Mouse (Mus musculus): ENCODE measurements around the gene Parm1. TPM values are rescaled to one million over a fixed set of nuclear protein-coding genes. Genes with fewer than 3 reads are reported as not detected.

The Parm1 gene
- polyA plus RNA-seq, 1 experiment from 2014 or later = 30.5 TPM

- H3K4me1 ChIP-seq (replicated peaks) = peaks cover 12% of the 10 kb centered on the region
- no peak overlapping the region for H3K27ac ChIP-seq (ENCODE audit: poor library complexity, severe bottlenecking)
- H3K4me2 ChIP-seq = no peak overlapping the region
- H3K4me3 ChIP-seq = no peak overlapping the region
- no peaks in the 10 kb centered on the region for H3K9me3 ChIP-seq (replicated peaks)
- H3K27me3 ChIP-seq (replicated peaks) = no peaks in the 10 kb centered on the region
- no peak for ATAC-seq (ENCODE audit: insufficient number of reproducible peaks, low FRiP score)
- H3K9ac ChIP-seq = no peak overlapping the region
- H3K36me3 ChIP-seq = no peaks in the 10 kb centered on the region
- 80% methylated on average over 3 of the region's 3 CpGs for WGBS
Measured at GRCm38 (mm10) chr5:91609511-91610300, 92.3 kb downstream of the Parm1 start.

- H3K4me2 ChIP-seq = no peak overlapping the region
- H3K27ac ChIP-seq (ENCODE audit: poor library complexity, severe bottlenecking) = no peak overlapping the region
- no peaks in the 10 kb centered on the region for H3K27me3 ChIP-seq (replicated peaks)
- H3K9me3 ChIP-seq (replicated peaks) = no peaks in the 10 kb centered on the region
- no peak overlapping the region for H3K4me3 ChIP-seq
- H3K36me3 ChIP-seq = 0 out of 2 replicates have a peak, but pooled peaks cover 2% of the 10 kb centered on the region
- H3K9ac ChIP-seq = no peak overlapping the region
- no peak for ATAC-seq (ENCODE audit: insufficient number of reproducible peaks, low FRiP score)
- H3K4me1 ChIP-seq (replicated peaks) = peaks cover 12% of the 10 kb centered on the region
- 64% methylated on average over 2 of the region's 2 CpGs for WGBS
Measured at GRCm38 (mm10) chr5:91610499-91610898, 93.1 kb downstream of the Parm1 start.

- ATAC-seq (ENCODE audit: insufficient number of reproducible peaks, low FRiP score) = no peak
- H3K4me1 ChIP-seq (replicated peaks) = peaks cover 16% of the 10 kb centered on the region
- H3K27ac ChIP-seq (ENCODE audit: poor library complexity, severe bottlenecking) = no peak overlapping the region
- H3K27me3 ChIP-seq (replicated peaks) = no peaks in the 10 kb centered on the region
- no peaks in the 10 kb centered on the region for H3K9me3 ChIP-seq (replicated peaks)
- 0 out of 2 replicates have a peak, but pooled peaks cover 4% of the 10 kb centered on the region for H3K36me3 ChIP-seq
- H3K4me2 ChIP-seq = no peak overlapping the region
- 90% methylated on average over 3 of the region's 3 CpGs for WGBS
- H3K9ac ChIP-seq = no peak overlapping the region
- H3K4me3 ChIP-seq = no peak overlapping the region
Measured at GRCm38 (mm10) chr5:91611589-91611988, 94.2 kb downstream of the Parm1 start.

GRCm38 (mm10) chr5:91617331-91618233, 100.2 kb downstream of the Parm1 start:
- Histone ChIP-seq H3K36me3 (0 out of 2 replicates have a peak, but pooled peaks cover 4% of the 10 kb centered on the region), H3K27me3 (replicated peaks) (no peaks in the 10 kb centered on the region), H3K4me1 (replicated peaks) (peaks cover 26% of the 10 kb centered on the region), H3K9ac (no peak overlapping the region), H3K9me3 (replicated peaks) (no peaks in the 10 kb centered on the region), H3K4me2 (no peak overlapping the region), H3K27ac (ENCODE audit: poor library complexity, severe bottlenecking) (peak overlapping the region; percentile 47; the same call in 1 of the 2 replicates), H3K4me3 (no peak overlapping the region)
- ATAC-seq (ENCODE audit: insufficient number of reproducible peaks, low FRiP score) = no peak
- WGBS = 64% methylated on average over 11 of the region's 11 CpGs

GRCm38 (mm10) chr5:91618661-91619173, 101.3 kb downstream of the Parm1 start:
- no peak overlapping the region for H3K9ac ChIP-seq
- H3K4me3 ChIP-seq = no peak overlapping the region
- no peak overlapping the region for H3K27ac ChIP-seq (ENCODE audit: poor library complexity, severe bottlenecking)
- peaks cover 26% of the 10 kb centered on the region for H3K4me1 ChIP-seq (replicated peaks)
- no peaks in the 10 kb centered on the region for H3K9me3 ChIP-seq (replicated peaks)
- 0 out of 2 replicates have a peak, but pooled peaks cover 4% of the 10 kb centered on the region for H3K36me3 ChIP-seq
- H3K27me3 ChIP-seq (replicated peaks) = no peaks in the 10 kb centered on the region
- WGBS = 60% methylated on average over 4 of the region's 4 CpGs
- no peak overlapping the region for H3K4me2 ChIP-seq
- no peak for ATAC-seq (ENCODE audit: insufficient number of reproducible peaks, low FRiP score)

- H3K4me2 ChIP-seq = no peak overlapping the region
- 0 out of 2 replicates have a peak, but pooled peaks cover 3% of the 10 kb centered on the region for H3K36me3 ChIP-seq
- no peak overlapping the region for H3K4me3 ChIP-seq
- H3K27ac ChIP-seq (ENCODE audit: poor library complexity, severe bottlenecking) = no peak overlapping the region
- no peak overlapping the region for H3K9ac ChIP-seq
- no peak for ATAC-seq (ENCODE audit: insufficient number of reproducible peaks, low FRiP score)
- WGBS = 89% methylated on average over 6 of the region's 6 CpGs
- H3K4me1 ChIP-seq (replicated peaks) = peaks cover 26% of the 10 kb centered on the region
- no peaks in the 10 kb centered on the region for H3K27me3 ChIP-seq (replicated peaks)
- no peaks in the 10 kb centered on the region for H3K9me3 ChIP-seq (replicated peaks)
Measured at GRCm38 (mm10) chr5:91621197-91621596, 103.8 kb downstream of the Parm1 start.

GRCm38 (mm10) chr5:91626823-91627222, 109.4 kb downstream of the Parm1 start:
- WGBS = 89% methylated on average over 7 of the region's 7 CpGs
- no peak overlapping the region for H3K4me3 ChIP-seq
- H3K9ac ChIP-seq = no peak overlapping the region
- H3K4me2 ChIP-seq = no peak overlapping the region
- H3K27ac ChIP-seq (ENCODE audit: poor library complexity, severe bottlenecking) = no peak overlapping the region
- no peaks in the 10 kb centered on the region for H3K9me3 ChIP-seq (replicated peaks)
- peaks cover 16% of the 10 kb centered on the region for H3K4me1 ChIP-seq (replicated peaks)
- ATAC-seq (ENCODE audit: insufficient number of reproducible peaks, low FRiP score) = no peak
- no peaks in the 10 kb centered on the region for H3K27me3 ChIP-seq (replicated peaks)
- H3K36me3 ChIP-seq = 0 out of 2 replicates have a peak, but pooled peaks cover 3% of the 10 kb centered on the region

GRCm38 (mm10) chr5:91629472-91629871, 112.1 kb downstream of the Parm1 start:
- Histone ChIP-seq H3K4me3 (no peak overlapping the region), H3K9ac (no peak overlapping the region), H3K27ac (ENCODE audit: poor library complexity, severe bottlenecking) (peak overlapping the region; percentile 91), H3K4me2 (no peak overlapping the region), H3K27me3 (replicated peaks) (no peaks in the 10 kb centered on the region), H3K4me1 (replicated peaks) (peaks cover 16% of the 10 kb centered on the region), H3K9me3 (replicated peaks) (no peaks in the 10 kb centered on the region), H3K36me3 (no peaks in the 10 kb centered on the region)
- WGBS = 15% methylated on average over 5 of the region's 5 CpGs
- ATAC-seq (ENCODE audit: insufficient number of reproducible peaks, low FRiP score) = peak; percentile 82

GRCm38 (mm10) chr5:91651330-91651729, 133.9 kb downstream of the Parm1 start:
- no peak for ATAC-seq (ENCODE audit: insufficient number of reproducible peaks, low FRiP score)
- no peaks in the 10 kb centered on the region for H3K4me1 ChIP-seq (replicated peaks)
- no peak overlapping the region for H3K4me2 ChIP-seq
- H3K4me3 ChIP-seq = no peak overlapping the region
- WGBS = 86% methylated on average over 4 of the region's 4 CpGs
- no peak overlapping the region for H3K9ac ChIP-seq
- no peak overlapping the region for H3K27ac ChIP-seq (ENCODE audit: poor library complexity, severe bottlenecking)
- H3K36me3 ChIP-seq = no peaks in the 10 kb centered on the region
- H3K27me3 ChIP-seq (replicated peaks) = no peaks in the 10 kb centered on the region; the same call in 1 of the 2 replicates
- H3K9me3 ChIP-seq (replicated peaks) = no peaks in the 10 kb centered on the region

GRCm38 (mm10) chr5:91653061-91653915, 135.9 kb downstream of the Parm1 start:
- no peak overlapping the region for H3K4me3 ChIP-seq
- H3K27me3 ChIP-seq (replicated peaks) = no peaks in the 10 kb centered on the region; the same call in 1 of the 2 replicates
- no peak for ATAC-seq (ENCODE audit: insufficient number of reproducible peaks, low FRiP score)
- H3K4me1 ChIP-seq (replicated peaks) = no peaks in the 10 kb centered on the region
- no peak overlapping the region for H3K9ac ChIP-seq
- H3K4me2 ChIP-seq = no peak overlapping the region
- no peaks in the 10 kb centered on the region for H3K36me3 ChIP-seq
- WGBS = 78% methylated on average over 14 of the region's 14 CpGs
- no peaks in the 10 kb centered on the region for H3K9me3 ChIP-seq (replicated peaks)
- no peak overlapping the region for H3K27ac ChIP-seq (ENCODE audit: poor library complexity, severe bottlenecking)
